Mouse (Mus musculus): ENCODE data around the gene Cela1. TPM values are rescaled to one million over a fixed set of nuclear protein-coding genes. Genes with fewer than 3 reads are reported as not detected.

The Cela1 gene
- polyA plus RNA-seq, 1 experiment from 2014 or later: 1.7 TPM

- Histone ChIP-seq H3K9me3 (ENCODE audit: control insufficient read depth, low read length) (no peaks in the 10 kb centered on the region), H3K27me3 (ENCODE audit: control insufficient read depth, insufficient read depth, low read length) (peaks cover 24% of the 10 kb centered on the region), H3K4me1 (ENCODE audit: control insufficient read depth, insufficient read depth, low read length) (peaks cover 12% of the 10 kb centered on the region), H3K9ac (replicated peaks; ENCODE audit: low read depth, low read length) (no peak overlapping the region), H3K27ac (ENCODE audit: low read depth, low read length) (no peak overlapping the region), H3K4me2 (ENCODE audit: low read depth, low read length) (no peak overlapping the region), H3K36me3 (ENCODE audit: control insufficient read depth, insufficient read depth, low read length) (no peaks in the 10 kb centered on the region), H3K4me3 (ENCODE audit: low read depth, low read length) (no peak overlapping the region)
- WGBS: 90% methylated on average over 5 of the region's 5 CpGs
- no peak for ATAC-seq (ENCODE audit: low read depth)
These were observed 55.4 kb downstream of the Cela1 start for GRCm38 (mm10) chr15:100632323-100632722.

GRCm38 (mm10) chr15:100631454-100632170 lies 56.1 kb downstream of the Cela1 start:
- 85% methylated on average over 12 of the region's 12 CpGs for WGBS
- no peak for ATAC-seq (ENCODE audit: low read depth)
- no peaks in the 10 kb centered on the region for H3K36me3 ChIP-seq (ENCODE audit: control insufficient read depth, insufficient read depth, low read length)
- H3K27ac ChIP-seq (ENCODE audit: low read depth, low read length): no peak overlapping the region
- no peaks in the 10 kb centered on the region for H3K9me3 ChIP-seq (ENCODE audit: control insufficient read depth, low read length)
- H3K4me1 ChIP-seq (ENCODE audit: control insufficient read depth, insufficient read depth, low read length): peaks cover 5% of the 10 kb centered on the region
- peaks cover 17% of the 10 kb centered on the region for H3K27me3 ChIP-seq (ENCODE audit: control insufficient read depth, insufficient read depth, low read length)
- H3K4me2 ChIP-seq (ENCODE audit: low read depth, low read length): no peak overlapping the region
- H3K4me3 ChIP-seq (ENCODE audit: low read depth, low read length): no peak overlapping the region
- H3K9ac ChIP-seq (replicated peaks; ENCODE audit: low read depth, low read length): no peak overlapping the region

GRCm38 (mm10) chr15:100630126-100630525 lies 57.6 kb downstream of the Cela1 start:
- Histone ChIP-seq H3K27me3 (ENCODE audit: control insufficient read depth, insufficient read depth, low read length) (peaks cover 4% of the 10 kb centered on the region; the same call in 1 of the 2 replicates), H3K9ac (replicated peaks; ENCODE audit: low read depth, low read length) (no peak overlapping the region), H3K4me1 (ENCODE audit: control insufficient read depth, insufficient read depth, low read length) (no peaks in the 10 kb centered on the region), H3K36me3 (ENCODE audit: control insufficient read depth, insufficient read depth, low read length) (no peaks in the 10 kb centered on the region), H3K9me3 (ENCODE audit: control insufficient read depth, low read length) (no peaks in the 10 kb centered on the region), H3K4me2 (ENCODE audit: low read depth, low read length) (no peak overlapping the region), H3K27ac (ENCODE audit: low read depth, low read length) (no peak overlapping the region), H3K4me3 (ENCODE audit: low read depth, low read length) (no peak overlapping the region)
- whole genome bisulfite sequencing: 59% methylated on average over 3 of the region's 3 CpGs
- ATAC-seq (ENCODE audit: low read depth): no peak

GRCm38 (mm10) chr15:100628797-100629196 lies 58.9 kb downstream of the Cela1 start:
- ATAC-seq (ENCODE audit: low read depth): no peak
- Histone ChIP-seq H3K36me3 (ENCODE audit: control insufficient read depth, insufficient read depth, low read length) (no peaks in the 10 kb centered on the region), H3K9ac (replicated peaks; ENCODE audit: low read depth, low read length) (no peak overlapping the region), H3K9me3 (ENCODE audit: control insufficient read depth, low read length) (no peaks in the 10 kb centered on the region), H3K4me3 (ENCODE audit: low read depth, low read length) (no peak overlapping the region), H3K27me3 (ENCODE audit: control insufficient read depth, insufficient read depth, low read length) (no peaks in the 10 kb centered on the region; the same call in 1 of the 2 replicates), H3K27ac (ENCODE audit: low read depth, low read length) (no peak overlapping the region), H3K4me1 (ENCODE audit: control insufficient read depth, insufficient read depth, low read length) (no peaks in the 10 kb centered on the region), H3K4me2 (ENCODE audit: low read depth, low read length) (no peak overlapping the region)
- WGBS: 51% methylated on average over 7 of the region's 7 CpGs

GRCm38 (mm10) chr15:100627774-100628370 lies 59.8 kb downstream of the Cela1 start:
- Histone ChIP-seq H3K4me2 (ENCODE audit: low read depth, low read length) (no peak overlapping the region), H3K4me3 (ENCODE audit: low read depth, low read length) (no peak overlapping the region), H3K9ac (replicated peaks; ENCODE audit: low read depth, low read length) (no peak overlapping the region), H3K9me3 (ENCODE audit: control insufficient read depth, low read length) (no peaks in the 10 kb centered on the region), H3K4me1 (ENCODE audit: control insufficient read depth, insufficient read depth, low read length) (no peaks in the 10 kb centered on the region), H3K27ac (ENCODE audit: low read depth, low read length) (no peak overlapping the region), H3K36me3 (ENCODE audit: control insufficient read depth, insufficient read depth, low read length) (no peaks in the 10 kb centered on the region), H3K27me3 (ENCODE audit: control insufficient read depth, insufficient read depth, low read length) (no peaks in the 10 kb centered on the region)
- ATAC-seq (ENCODE audit: low read depth): no peak
- 3% methylated on average over 11 of the region's 11 CpGs for WGBS

GRCm38 (mm10) chr15:100627287-100627686 lies 60.4 kb downstream of the Cela1 start:
- ATAC-seq (ENCODE audit: low read depth): no peak
- Histone ChIP-seq H3K9ac (replicated peaks; ENCODE audit: low read depth, low read length) (no peak overlapping the region), H3K4me3 (ENCODE audit: low read depth, low read length) (no peak overlapping the region), H3K4me2 (ENCODE audit: low read depth, low read length) (no peak overlapping the region), H3K27ac (ENCODE audit: low read depth, low read length) (no peak overlapping the region), H3K9me3 (ENCODE audit: control insufficient read depth, low read length) (no peaks in the 10 kb centered on the region), H3K36me3 (ENCODE audit: control insufficient read depth, insufficient read depth, low read length) (no peaks in the 10 kb centered on the region), H3K27me3 (ENCODE audit: control insufficient read depth, insufficient read depth, low read length) (no peaks in the 10 kb centered on the region), H3K4me1 (ENCODE audit: control insufficient read depth, insufficient read depth, low read length) (no peaks in the 10 kb centered on the region)
- 14% methylated on average over 10 of the region's 10 CpGs for WGBS

GRCm38 (mm10) chr15:100624435-100624834 lies 63.3 kb downstream of the Cela1 start:
- Histone ChIP-seq H3K4me2 (ENCODE audit: low read depth, low read length) (no peak overlapping the region), H3K9ac (replicated peaks; ENCODE audit: low read depth, low read length) (no peak overlapping the region), H3K4me3 (ENCODE audit: low read depth, low read length) (no peak overlapping the region), H3K27ac (ENCODE audit: low read depth, low read length) (no peak overlapping the region), H3K9me3 (ENCODE audit: control insufficient read depth, low read length) (no peaks in the 10 kb centered on the region), H3K27me3 (ENCODE audit: control insufficient read depth, insufficient read depth, low read length) (no peaks in the 10 kb centered on the region), H3K4me1 (ENCODE audit: control insufficient read depth, insufficient read depth, low read length) (no peaks in the 10 kb centered on the region), H3K36me3 (ENCODE audit: control insufficient read depth, insufficient read depth, low read length) (0 out of 2 replicates have a peak, but pooled peaks cover 3% of the 10 kb centered on the region)
- WGBS: 88% methylated on average over 3 of the region's 3 CpGs
- ATAC-seq (ENCODE audit: low read depth): no peak

Small RNA genes within 50 kb of the gene (microRNA-seq; reads per million reads assigned to microRNA genes)
- gene Mir6961: not detected

Other genes starting within 250 kb of the Cela1 start
- 56.7 and 62.5 TPM in 2 replicates for gene Letmd1, start 218.9 kb downstream of the Cela1 start, polyA plus RNA-seq (2014; fragmentation: Nextera tagmentation; extraction: Ambion mirVana)
- gene Csrnp2, start 192.4 kb downstream of the Cela1 start, polyA plus RNA-seq (2014; fragmentation: Nextera tagmentation; extraction: Ambion mirVana): 43.0 and 50.0 TPM in 2 replicates
- gene Tfcp2, start 135.9 kb downstream of the Cela1 start, polyA plus RNA-seq (2014; fragmentation: Nextera tagmentation; extraction: Ambion mirVana): 32.0 and 33.4 TPM in 2 replicates
- gene Pou6f1, start 87.9 kb downstream of the Cela1 start, polyA plus RNA-seq (2014; fragmentation: Nextera tagmentation; extraction: Ambion mirVana): 47.6 and 49.7 TPM in 2 replicates
- 138 and 142 TPM in 2 replicates for gene Dazap2, start 72.6 kb downstream of the Cela1 start, polyA plus RNA-seq (2014; fragmentation: Nextera tagmentation; extraction: Ambion mirVana)
- gene Smagp, start 51.0 kb downstream of the Cela1 start, polyA plus RNA-seq (2014; fragmentation: Nextera tagmentation; extraction: Ambion mirVana): 1.7 and 3.8 TPM in 2 replicates
- gene Bin2, start 18.4 kb downstream of the Cela1 start, polyA plus RNA-seq (2014; fragmentation: Nextera tagmentation; extraction: Ambion mirVana): 1.4 and 2.9 TPM in 2 replicates
- 0.15 and 0.53 TPM in 2 replicates for gene Galnt6, start 41.5 kb upstream of the Cela1 start, polyA plus RNA-seq (2014; fragmentation: Nextera tagmentation; extraction: Ambion mirVana)
- 24.2 and 30.5 TPM in 2 replicates for gene Slc4a8, start 73.8 kb upstream of the Cela1 start, polyA plus RNA-seq (2014; fragmentation: Nextera tagmentation; extraction: Ambion mirVana)
- gene Scn8a, start 181.9 kb upstream of the Cela1 start, polyA plus RNA-seq (2014; fragmentation: Nextera tagmentation; extraction: Ambion mirVana): 25.6 and 35.2 TPM in 2 replicates